Mouse (Mus musculus) erythroblast, embryonic 14.5 days (primary cell): ENCODE measurements around the gene Rhog.

Experiments used
- GATA1 ChIP-seq: IDR thresholded peaks from 2 replicates; pipeline ENCODE4 v1.6.1; 2012; ENCODE audit warnings: low read length, inconsistent platforms, mixed read lengths
- TAL1 ChIP-seq: IDR thresholded peaks from 3 replicates; pipeline ENCODE4 v1.6.1; 2012; ENCODE audit warnings: low read length, inconsistent platforms, mixed read lengths

- TF ChIP-seq TAL1 (no peak), GATA1 (no peak)
Observed at GRCm38 (mm10) chr7:102246265-102246664, 9.6 kb downstream of the Rhog start.
